Mouse (Mus musculus) myocyte (in vitro differentiated cells): ENCODE data around the gene Prdm11. TPM values are rescaled to one million over a fixed set of nuclear protein-coding genes. Genes with fewer than 3 reads are reported as not detected.

Experiments used
- H3K27me3 ChIP-seq: one replicate; pipeline ENCODE4 v1.6.1; 2011; ENCODE audit not compliant: control insufficient read depth, insufficient read depth, insufficient read length
- H3K36me3 ChIP-seq: one replicate; pipeline ENCODE4 v1.6.1; 2011; ENCODE audit not compliant: control insufficient read depth, insufficient read depth
- H3K4me2 ChIP-seq: one replicate; pipeline ENCODE4 v1.6.1; 2011; ENCODE audit warnings: low read depth, control low read depth
- H3K4me3 ChIP-seq: one replicate; pipeline ENCODE4 v1.5.1; 2011; ENCODE audit warnings: mild to moderate bottlenecking, control low read depth, moderate library complexity
- H3K79me2 ChIP-seq: one replicate; pipeline ENCODE4 v1.6.1; 2011; ENCODE audit not compliant: control insufficient read depth, insufficient read depth
- H3ac ChIP-seq: one replicate; pipeline ENCODE4 v1.6.1; 2011; ENCODE audit not compliant: control insufficient read depth, insufficient read length
- CEBPB ChIP-seq: IDR thresholded peaks from 2 replicates; pipeline ENCODE4 v1.6.1; 2011; ENCODE audit warnings: mild to moderate bottlenecking, moderate library complexity; ENCODE audit not compliant: poor library complexity, insufficient read depth, severe bottlenecking
- E2F4 ChIP-seq: IDR thresholded peaks from one replicate; pipeline ENCODE4 v1.6.1; 2011; ENCODE audit warnings: mild to moderate bottlenecking, control low read depth, moderate library complexity; ENCODE audit not compliant: insufficient read depth
- MAX ChIP-seq: IDR thresholded peaks from one replicate; pipeline ENCODE4 v1.6.1; 2011; ENCODE audit warnings: low read depth, mild to moderate bottlenecking, control low read depth
- MYOD1 ChIP-seq, 3 experiments: IDR thresholded peaks; one replicate each; pipeline ENCODE4 v1.6.1; 2011; ENCODE audit warnings: control low read depth in 2 of 3, low read depth in 2 of 3, mild to moderate bottlenecking in 2 of 3, moderate library complexity in 1 of 3; ENCODE audit not compliant: insufficient read length in 2 of 3, control insufficient read depth in 1 of 3
- MYOG ChIP-seq, 3 experiments: IDR thresholded peaks; one replicate each; pipeline ENCODE4 v1.6.1; 2011; ENCODE audit warnings: control low read depth in 2 of 3, low read depth in 2 of 3, mild to moderate bottlenecking in 2 of 3; ENCODE audit not compliant: insufficient read length in 2 of 3, control insufficient read depth in 1 of 3, insufficient read depth in 1 of 3
- POLR2A ChIP-seq: IDR thresholded peaks from one replicate; pipeline ENCODE4 v1.6.1; 2011; ENCODE audit warnings: low read depth, mild to moderate bottlenecking, control low read depth, moderate library complexity; ENCODE audit not compliant: insufficient read length
- POLR2AphosphoS2 ChIP-seq: IDR thresholded peaks from one replicate; pipeline ENCODE4 v1.6.1; 2011; ENCODE audit warnings: low read depth, control low read depth; ENCODE audit not compliant: insufficient read length
- REST ChIP-seq: IDR thresholded peaks from one replicate; pipeline ENCODE4 v1.6.1; 2011; ENCODE audit warnings: mild to moderate bottlenecking, control low read depth, moderate library complexity; ENCODE audit not compliant: insufficient read depth, insufficient read length
- SRF ChIP-seq: IDR thresholded peaks from one replicate; pipeline ENCODE4 v1.6.1; 2011; ENCODE audit warnings: low read depth; ENCODE audit not compliant: control insufficient read depth, insufficient read length
- TCF12 ChIP-seq: IDR thresholded peaks from one replicate; pipeline ENCODE4 v1.6.1; 2011; ENCODE audit warnings: mild to moderate bottlenecking, control low read depth; ENCODE audit not compliant: poor library complexity, insufficient read depth, severe bottlenecking
- TCF3 ChIP-seq: IDR thresholded peaks from one replicate; pipeline ENCODE4 v1.6.1; 2011; ENCODE audit warnings: low read depth, control low read depth; ENCODE audit not compliant: insufficient read length
- USF1 ChIP-seq: IDR thresholded peaks from one replicate; pipeline ENCODE4 v1.6.1; 2011; ENCODE audit warnings: low read depth, mild to moderate bottlenecking, control low read depth, moderate library complexity
- polyA plus RNA-seq: library from polyadenylated mRNA; unstranded; fragments of >200 nt; fragmentation: generic; extraction: Trizol; gene quantifications from one replicate; pipeline ENCODE4 v1.2.1, GENCODE M21; 2012; ENCODE audit warnings: missing spikeins

Prdm11 gene
- polyA plus RNA-seq, 1 experiment: 0.78 TPM

- H3K4me2 ChIP-seq: peak overlapping the region; percentile 60
- TF ChIP-seq REST (no peak), SRF (no peak), TCF3 (no peak), CEBPB (peak; percentile 56; the same call in 1 of the 2 replicates), MAX (no peak), MYOG (IDR thresholded peaks at IDR 0.05; ENCODE audit: control insufficient read depth in 1 of 3, insufficient read depth in 1 of 3, insufficient read length in 2 of 3, low read depth in 2 of 3) (no peak)
- no peak overlapping the region for H3K4me3 ChIP-seq
- no peaks in the 10 kb centered on the region for H3K79me2 ChIP-seq
- H3ac ChIP-seq: no peak overlapping the region
- H3K27me3 ChIP-seq: no peaks in the 10 kb centered on the region
- H3K36me3 ChIP-seq: peaks cover under 1% of the 10 kb centered on the region
Observed at GRCm38 (mm10) chr2:92938063-92938462, 107.9 kb downstream of the Prdm11 start.

- Histone ChIP-seq H3K36me3 (peaks cover 14% of the 10 kb centered on the region), H3K27me3 (no peaks in the 10 kb centered on the region)
- TF ChIP-seq CEBPB: no peak
- no peak for TF ChIP-seq POLR2A
- no peak for TF ChIP-seq MAX
- no peak for TF ChIP-seq TCF12
- no peak for TF ChIP-seq SRF
- TF ChIP-seq TCF3: no peak
- no peak for TF ChIP-seq MYOD1 (IDR thresholded peaks at IDR 0.05; ENCODE audit: control insufficient read depth in 1 of 3, insufficient read length in 2 of 3, low read depth in 2 of 3)
- no peak for TF ChIP-seq MYOG (IDR thresholded peaks at IDR 0.05; ENCODE audit: control insufficient read depth in 1 of 3, insufficient read depth in 1 of 3, insufficient read length in 2 of 3, low read depth in 2 of 3)
- no peak for TF ChIP-seq POLR2AphosphoS2
- TF ChIP-seq REST: no peak
Observed at GRCm38 (mm10) chr2:92935483-92935882, 110.5 kb downstream of the Prdm11 start.

GRCm38 (mm10) chr2:92934312-92934982, 111.5 kb downstream of the Prdm11 start:
- H3K79me2 ChIP-seq: peaks cover 3% of the 10 kb centered on the region
- peaks cover 14% of the 10 kb centered on the region for H3K36me3 ChIP-seq
- no peak overlapping the region for H3K4me3 ChIP-seq
- no peaks in the 10 kb centered on the region for H3K27me3 ChIP-seq
- no peak for TF ChIP-seq E2F4
- no peak for TF ChIP-seq CEBPB
- TF ChIP-seq SRF: no peak
- no peak for TF ChIP-seq MYOD1 (IDR thresholded peaks at IDR 0.05; ENCODE audit: control insufficient read depth in 1 of 3, insufficient read length in 2 of 3, low read depth in 2 of 3)
- no peak for TF ChIP-seq TCF12
- no peak for TF ChIP-seq USF1
- TF ChIP-seq MAX: no peak
- TF ChIP-seq POLR2AphosphoS2: no peak
- no peak for TF ChIP-seq REST
- TF ChIP-seq MYOG (IDR thresholded peaks at IDR 0.05; ENCODE audit: control insufficient read depth in 1 of 3, insufficient read depth in 1 of 3, insufficient read length in 2 of 3, low read depth in 2 of 3): no peak
- TF ChIP-seq TCF3: no peak
- TF ChIP-seq POLR2A: no peak
- H3ac ChIP-seq: no peak overlapping the region
- no peak overlapping the region for H3K4me2 ChIP-seq

More at GRCm38 (mm10) chr2:92935483-92935882, 110.5 kb downstream of the Prdm11 start:
- no peak overlapping the region for H3K4me2 ChIP-seq
- H3K4me3 ChIP-seq: no peak overlapping the region
- H3ac ChIP-seq: no peak overlapping the region
- peaks cover 3% of the 10 kb centered on the region for H3K79me2 ChIP-seq

GRCm38 (mm10) chr2:92933379-92933778, 112.6 kb downstream of the Prdm11 start:
- TF ChIP-seq USF1 (no peak), CEBPB (no peak), SRF (no peak), TCF3 (no peak), REST (no peak), POLR2AphosphoS2 (no peak), E2F4 (no peak), MYOG (IDR thresholded peaks at IDR 0.05; ENCODE audit: control insufficient read depth in 1 of 3, insufficient read depth in 1 of 3, insufficient read length in 2 of 3, low read depth in 2 of 3) (no peak), MYOD1 (IDR thresholded peaks at IDR 0.05; ENCODE audit: control insufficient read depth in 1 of 3, insufficient read length in 2 of 3, low read depth in 2 of 3) (no peak), MAX (no peak), TCF12 (no peak)
- Histone ChIP-seq H3ac (no peak overlapping the region), H3K79me2 (peaks cover 3% of the 10 kb centered on the region), H3K4me2 (no peak overlapping the region), H3K36me3 (peaks cover 14% of the 10 kb centered on the region), H3K27me3 (no peaks in the 10 kb centered on the region), H3K4me3 (no peak overlapping the region)

- Histone ChIP-seq H3K79me2 (peaks cover 3% of the 10 kb centered on the region), H3K4me2 (no peak overlapping the region), H3K4me3 (no peak overlapping the region), H3K27me3 (no peaks in the 10 kb centered on the region), H3ac (no peak overlapping the region), H3K36me3 (peaks cover 16% of the 10 kb centered on the region)
- TF ChIP-seq E2F4 (no peak), MYOD1 (IDR thresholded peaks at IDR 0.05; ENCODE audit: control insufficient read depth in 1 of 3, insufficient read length in 2 of 3, low read depth in 2 of 3) (peak in 2 of 3 experiments; percentile 27 to 65), TCF3 (no peak), USF1 (no peak), MAX (no peak), REST (no peak), SRF (no peak), MYOG (IDR thresholded peaks at IDR 0.05; ENCODE audit: control insufficient read depth in 1 of 3, insufficient read depth in 1 of 3, insufficient read length in 2 of 3, low read depth in 2 of 3) (peak in 1 of 3 experiments; percentile 68)
Observed at GRCm38 (mm10) chr2:92931061-92931460, 114.9 kb downstream of the Prdm11 start.
